Mouse (Mus musculus): ENCODE results near the gene Gmeb1. TPM values are rescaled to one million over a fixed set of nuclear protein-coding genes. Genes with fewer than 3 reads are reported as not detected.

The Gmeb1 gene
- total RNA-seq, 2 experiments from 2014 or later: 6.9 to 8.6 TPM

- no peak for DNase-seq
- intact Hi-C loops (cut with DNase I): no loop called here
These were observed 79.4 kb downstream of the Gmeb1 start for GRCm38 (mm10) chr4:132181721-132182658.

- intact Hi-C loops (cut with DNase I): no loop called here
- DNase-seq: no peak
These were observed 80.7 kb downstream of the Gmeb1 start for GRCm38 (mm10) chr4:132180710-132181109.

- no peak for DNase-seq
- intact Hi-C loops (cut with DNase I): loop anchor here (1.0 to 10.0 kb wide), 3 partner anchors 89 to 314 kb away; no protein-coding TSS in a partner anchor
These were observed 82.8 kb downstream of the Gmeb1 start for GRCm38 (mm10) chr4:132178630-132179059.

DNA sequence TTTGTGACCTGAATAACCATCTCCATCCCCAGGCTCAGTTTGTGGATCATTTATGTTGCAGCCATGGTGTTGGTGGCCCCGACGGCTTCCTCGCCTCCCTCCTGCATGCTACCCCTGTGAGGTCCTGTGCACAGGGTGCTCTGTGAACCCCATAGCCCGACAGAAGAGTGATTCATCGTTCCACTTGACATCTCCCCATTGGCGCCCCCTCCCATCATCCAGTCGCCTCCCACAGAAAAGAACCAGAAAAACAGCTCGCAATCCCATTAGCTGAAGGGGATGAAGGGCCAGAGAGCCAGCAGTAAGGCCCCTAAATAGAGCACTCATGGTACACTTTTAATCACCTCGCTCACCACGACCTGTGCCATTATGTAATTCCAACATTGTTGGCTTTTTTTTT lies 84.9 kb downstream of the Gmeb1 start:
- no peak for DNase-seq
- intact Hi-C loops (cut with DNase I): loop anchor here (10.0 kb wide), 2 partner anchors 202 to 312 kb away; no protein-coding TSS in a partner anchor

Small RNA genes lying within 50 kb of the gene (microRNA-seq; reads per million reads assigned to microRNA genes)
- gene Gm22033: 0 to 0.36 reads per million in 2 experiments

Other genes starting within 250 kb of the Gmeb1 start
- gene Gm10300, start 186.9 kb downstream of the Gmeb1 start, total RNA-seq (2021): not detected
- gene Epb41, start 186.3 kb downstream of the Gmeb1 start, total RNA-seq (2021): 10 to 100 TPM; 92.0 to 92.7 TPM
- gene Oprd1, start 117.1 kb downstream of the Gmeb1 start, total RNA-seq (2021): not detected
- 10 to 100 TPM; 21.6 to 27.3 TPM for gene Ythdf2, start 49.3 kb downstream of the Gmeb1 start, total RNA-seq (2021)
- gene Taf12, start 12.8 kb upstream of the Gmeb1 start, total RNA-seq (2021): 10 to 100 TPM; 32.5 to 33.4 TPM
- gene Rab42, start 41.8 kb upstream of the Gmeb1 start, total RNA-seq (2021): not detected
- 10 to 100 TPM in 1 of 2 experiments, 1 to 10 TPM in 1; 7.2 to 11.0 TPM for gene Trnau1ap, start 67.9 kb upstream of the Gmeb1 start, total RNA-seq (2021)
- gene Rcc1, start 92.0 kb upstream of the Gmeb1 start, total RNA-seq (2021): 1 to 10 TPM; 6.0 to 6.3 TPM
- gene Phactr4, start 160.9 kb upstream of the Gmeb1 start, total RNA-seq (2021): 10 to 100 TPM; 10.6 to 11.4 TPM
- gene Med18, start 202.3 kb upstream of the Gmeb1 start, total RNA-seq (2021): 1 to 10 TPM; 2.5 to 3.5 TPM
- 1 to 10 TPM; 2.1 to 2.7 TPM for gene Sesn2, start 248.9 kb upstream of the Gmeb1 start, total RNA-seq (2021)

Data from gastrocnemius, postnatal 36 days (tissue).